Mouse (Mus musculus) kidney, postnatal 14 days (tissue): ENCODE results near the gene Szrd1.

Experiments used
- DNase-seq: peaks from one replicate; pipeline ENCODE4 v3.0.0; 2022; ENCODE audit warnings: mixed read lengths

The Szrd1 gene

DNA sequence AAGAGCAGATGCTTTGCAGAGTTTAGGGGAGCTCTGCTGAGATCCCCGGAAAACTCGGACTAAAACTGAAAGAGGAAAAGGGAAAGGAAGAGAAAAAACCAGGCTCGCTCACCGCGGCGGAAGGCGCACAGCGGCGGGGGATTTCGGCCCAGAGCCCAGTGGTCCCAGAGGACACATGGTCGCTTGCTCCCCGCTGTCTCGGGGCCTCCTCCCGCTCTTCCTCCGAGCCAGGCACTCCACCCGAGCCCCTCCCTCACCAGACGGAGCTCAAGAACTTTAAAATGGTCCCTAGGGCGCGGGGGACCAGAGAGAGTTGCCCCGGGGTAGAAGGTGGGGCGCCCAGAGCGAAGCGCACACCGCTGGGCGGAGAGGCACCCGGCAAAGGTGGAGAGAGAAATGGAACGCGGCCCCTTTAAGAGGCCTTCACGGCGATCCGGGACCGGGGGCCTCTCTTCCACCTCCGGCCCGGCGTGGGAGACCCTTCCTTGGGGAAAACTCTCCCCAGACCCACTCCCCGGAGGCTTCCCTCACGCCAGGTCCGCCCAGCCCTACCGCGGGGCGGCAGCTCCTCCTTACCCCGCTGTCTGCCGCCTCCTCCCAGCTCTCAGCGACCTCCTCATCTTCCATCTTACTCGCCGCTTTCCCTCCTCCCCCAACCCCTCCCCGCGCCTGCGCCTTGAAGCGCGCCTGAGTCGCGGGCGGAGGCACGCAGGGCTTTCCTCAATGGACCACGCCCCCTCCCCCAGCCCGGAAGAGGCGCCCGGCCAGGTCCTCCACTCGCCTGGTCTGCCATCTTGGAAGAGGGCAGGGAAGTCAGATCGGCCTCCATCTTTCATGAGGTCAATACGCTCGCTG lies at the start of gene Szrd1:
TSS of gene Szrd1 (minus strand) at position 660 of the 855 bp plus-strand sequence.
- peak; percentile 99 for DNase-seq

- peak; percentile 22 for DNase-seq
Measured at GRCm38 (mm10) chr4:141186923-141187836, 47.6 kb upstream of the Szrd1 start.

GRCm38 (mm10) chr4:141184426-141184825 lies 44.9 kb upstream of the Szrd1 start:
- DNase-seq, result no peak

GRCm38 (mm10) chr4:141183932-141184331 lies 44.4 kb upstream of the Szrd1 start:
- DNase-seq, result no peak

DNA sequence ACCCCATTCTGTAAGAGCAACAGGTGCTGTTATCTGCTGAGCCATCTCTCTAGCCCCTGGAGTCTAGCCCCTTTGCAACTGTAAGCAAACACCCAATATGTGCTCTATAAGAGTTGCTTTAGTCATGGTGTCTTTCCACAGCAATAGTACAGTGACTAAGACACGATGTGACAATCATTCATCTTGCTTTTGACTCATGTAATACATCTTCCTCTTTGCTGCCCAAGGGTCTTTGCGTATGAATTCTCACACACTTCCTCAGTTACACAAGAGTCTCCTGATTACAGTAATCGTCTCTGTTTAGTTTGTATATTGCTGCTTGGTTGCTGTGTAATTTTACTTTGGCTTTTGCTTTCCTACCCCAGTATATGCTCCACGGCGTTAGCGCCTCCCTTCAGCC lies 42.4 kb upstream of the Szrd1 start:
- DNase-seq, result no peak

GRCm38 (mm10) chr4:141180831-141181230 lies 41.3 kb upstream of the Szrd1 start:
- no peak for DNase-seq

DNA sequence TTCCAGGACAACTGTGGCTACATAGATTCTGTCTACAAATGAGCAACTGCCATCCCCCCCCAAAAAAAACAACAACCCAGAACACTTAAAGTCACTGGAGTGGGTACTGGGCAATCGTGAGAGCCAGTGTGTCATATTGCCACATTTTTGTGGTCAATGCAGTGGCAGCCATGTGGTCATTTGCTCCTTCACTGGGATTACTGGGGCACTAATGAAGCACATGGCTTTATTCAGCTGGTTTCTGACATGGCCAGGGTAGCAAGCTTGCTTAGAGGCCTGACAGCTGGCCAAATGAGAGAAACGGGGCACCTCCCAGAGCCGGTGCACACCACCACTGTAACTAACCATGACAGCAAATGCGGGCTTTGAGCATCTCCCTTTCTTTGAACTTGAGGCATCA lies 38.9 kb upstream of the Szrd1 start:
- DNase-seq, result no peak

GRCm38 (mm10) chr4:141176328-141176838 lies 36.8 kb upstream of the Szrd1 start:
- DNase-seq, result no peak

DNA sequence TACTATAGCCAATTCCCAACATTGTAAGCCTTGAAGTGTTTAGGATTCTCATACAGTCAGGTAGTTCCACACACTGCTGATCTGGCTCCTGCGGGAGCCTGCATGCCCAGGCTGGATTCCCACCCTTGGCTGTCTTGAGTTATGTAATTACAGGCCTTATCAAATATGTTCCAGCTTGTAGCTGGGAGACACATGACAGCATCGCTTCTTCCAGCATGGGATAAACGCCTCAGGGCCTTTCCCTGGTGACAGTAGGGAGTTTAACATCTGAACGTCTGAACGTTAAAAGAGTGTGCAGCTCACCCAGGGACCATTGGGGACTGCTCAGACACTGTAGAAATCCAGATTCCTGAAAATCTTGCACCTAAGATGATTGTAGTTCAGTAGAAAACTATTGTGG lies 36.2 kb upstream of the Szrd1 start:
- DNase-seq, result no peak

- no peak for DNase-seq
Measured at GRCm38 (mm10) chr4:141172121-141172520, 32.5 kb upstream of the Szrd1 start.

DNA sequence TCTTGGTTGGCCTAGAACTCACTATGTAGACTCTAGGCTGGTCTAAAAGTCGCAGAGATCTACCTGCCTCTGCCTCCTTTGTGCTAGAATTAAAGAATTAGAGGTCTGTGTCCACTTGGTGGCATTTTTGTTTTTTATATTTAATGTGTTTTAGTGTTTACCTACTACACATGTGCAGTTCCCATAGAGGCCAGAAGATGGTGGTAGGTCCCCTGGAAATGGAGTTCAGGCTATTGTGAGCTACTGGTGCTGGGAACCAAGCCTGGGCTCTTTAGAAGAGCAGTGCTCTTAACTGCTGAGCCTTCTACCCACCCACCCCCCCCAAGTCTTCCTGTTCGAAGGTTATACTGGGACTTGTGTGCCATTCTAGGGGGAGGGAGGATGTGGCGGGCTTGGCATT lies 27.6 kb upstream of the Szrd1 start:
- no peak for DNase-seq

DNA sequence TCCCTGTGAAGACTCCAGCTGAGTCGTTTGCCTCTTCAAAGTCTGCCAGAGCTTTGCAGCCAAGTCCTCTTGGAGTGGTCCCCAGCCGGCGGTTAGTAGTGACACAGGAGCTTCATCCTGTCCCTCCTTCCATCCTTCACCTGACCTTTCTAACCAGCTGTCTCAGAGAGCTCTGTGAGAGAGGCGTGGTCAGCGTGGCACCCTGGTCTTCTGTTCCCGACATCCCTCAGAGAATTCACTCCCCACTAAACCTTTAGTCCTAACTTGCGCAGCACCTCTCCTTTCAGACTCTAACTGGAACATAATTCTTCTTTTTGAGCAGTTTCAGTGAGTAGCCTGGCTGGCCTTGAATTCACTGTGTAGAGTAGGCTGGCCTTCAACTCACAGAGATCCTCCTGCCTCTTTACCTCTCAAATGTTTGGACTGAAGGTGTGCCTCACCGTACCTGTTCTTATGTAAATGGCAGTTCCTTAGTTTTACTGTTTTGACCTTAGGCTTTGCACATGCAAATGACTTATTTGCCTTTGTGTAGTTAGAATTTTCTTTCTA lies 26.2 kb upstream of the Szrd1 start:
- DNase-seq, result no peak

DNA sequence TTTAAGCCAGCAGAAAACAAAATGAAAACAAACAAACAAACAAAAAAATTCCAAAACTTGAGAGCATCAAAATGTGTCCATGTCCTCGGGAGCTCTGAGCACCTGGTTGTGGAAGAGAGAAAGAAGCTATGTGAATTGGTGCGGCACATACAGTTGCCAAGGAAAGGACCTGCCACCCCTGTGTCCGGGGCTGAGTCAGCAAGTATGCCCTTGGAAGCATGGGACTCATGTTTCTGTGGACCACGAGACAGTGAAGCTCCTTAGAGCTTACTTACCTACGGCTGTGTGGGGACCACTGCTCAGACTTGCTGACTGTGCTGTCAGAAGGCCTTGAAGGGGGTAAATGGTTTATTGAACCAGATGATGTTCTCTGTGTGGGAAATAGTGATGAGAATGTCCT lies 24.2 kb upstream of the Szrd1 start:
- DNase-seq, result no peak

DNA sequence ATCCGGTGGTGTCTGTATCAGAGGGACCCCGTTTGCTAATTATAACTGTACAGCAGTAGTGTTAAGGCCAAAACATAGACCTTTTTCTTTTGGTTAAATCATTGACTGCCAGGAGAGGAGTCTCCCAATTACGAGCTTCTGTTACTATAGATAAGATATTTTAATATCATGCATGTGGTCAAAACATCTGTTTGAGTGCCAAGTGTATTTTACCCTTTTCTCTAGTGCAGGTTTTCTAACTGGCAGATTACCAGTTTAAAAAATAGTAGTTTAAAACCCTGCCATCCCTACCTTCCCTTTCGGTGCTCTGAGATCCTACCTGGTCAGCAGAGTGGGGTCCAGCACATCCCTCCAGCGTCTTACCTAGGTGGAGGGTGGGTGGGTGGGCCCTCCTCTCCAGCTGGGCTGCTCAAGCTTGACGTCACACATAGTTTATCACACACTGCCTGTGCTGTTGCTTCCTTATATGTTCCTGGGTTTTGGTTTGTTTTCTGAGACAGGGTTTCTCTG lies 22.2 kb upstream of the Szrd1 start:
- no peak for DNase-seq

- no peak for DNase-seq
Measured at GRCm38 (mm10) chr4:141160193-141160592, 20.6 kb upstream of the Szrd1 start.

GRCm38 (mm10) chr4:141159666-141160065 lies 20.1 kb upstream of the Szrd1 start:
- DNase-seq, result no peak

GRCm38 (mm10) chr4:141159093-141159492 lies 19.5 kb upstream of the Szrd1 start:
- no peak for DNase-seq

DNA sequence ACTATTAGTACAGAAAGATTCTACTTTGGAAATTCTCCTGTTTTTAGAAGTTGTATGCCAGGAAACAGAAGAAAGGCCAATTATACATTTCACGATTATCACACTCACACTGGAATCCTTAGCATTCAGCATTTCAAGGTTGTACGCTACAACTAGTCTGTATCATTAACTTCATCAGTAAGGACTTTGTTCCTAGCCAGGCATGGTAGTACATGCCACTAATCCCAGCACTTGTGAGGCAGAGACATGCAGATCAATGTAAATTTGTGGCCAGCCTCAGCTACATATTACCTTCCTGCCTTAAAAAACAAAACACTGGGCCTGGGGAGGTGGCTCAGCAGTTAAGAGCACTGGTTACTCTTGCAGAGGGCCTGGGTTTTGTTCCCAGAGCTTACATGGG lies 19.0 kb upstream of the Szrd1 start:
- no peak for DNase-seq

GRCm38 (mm10) chr4:141157485-141157884 lies 17.9 kb upstream of the Szrd1 start:
- DNase-seq, result no peak

DNA sequence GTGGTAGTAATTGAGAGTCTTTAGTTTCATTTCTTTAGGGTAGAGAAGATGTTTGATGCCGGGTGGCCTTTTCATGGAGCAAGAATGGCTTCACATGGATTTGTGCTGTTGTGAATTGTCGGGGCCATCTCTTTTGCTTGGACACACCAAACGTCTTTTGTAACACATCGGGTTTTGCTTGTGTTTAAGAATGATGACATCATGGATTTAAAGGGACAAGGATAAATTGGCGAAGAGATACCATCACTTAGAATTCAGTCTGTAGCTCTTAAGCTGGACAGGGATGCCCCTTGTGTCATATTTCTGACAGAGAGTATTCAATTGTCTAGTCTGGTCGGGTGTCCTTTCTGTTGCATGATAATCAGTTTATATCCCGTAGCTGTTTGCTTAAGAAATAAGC lies 9.5 kb upstream of the Szrd1 start:
- DNase-seq, result no peak

DNA sequence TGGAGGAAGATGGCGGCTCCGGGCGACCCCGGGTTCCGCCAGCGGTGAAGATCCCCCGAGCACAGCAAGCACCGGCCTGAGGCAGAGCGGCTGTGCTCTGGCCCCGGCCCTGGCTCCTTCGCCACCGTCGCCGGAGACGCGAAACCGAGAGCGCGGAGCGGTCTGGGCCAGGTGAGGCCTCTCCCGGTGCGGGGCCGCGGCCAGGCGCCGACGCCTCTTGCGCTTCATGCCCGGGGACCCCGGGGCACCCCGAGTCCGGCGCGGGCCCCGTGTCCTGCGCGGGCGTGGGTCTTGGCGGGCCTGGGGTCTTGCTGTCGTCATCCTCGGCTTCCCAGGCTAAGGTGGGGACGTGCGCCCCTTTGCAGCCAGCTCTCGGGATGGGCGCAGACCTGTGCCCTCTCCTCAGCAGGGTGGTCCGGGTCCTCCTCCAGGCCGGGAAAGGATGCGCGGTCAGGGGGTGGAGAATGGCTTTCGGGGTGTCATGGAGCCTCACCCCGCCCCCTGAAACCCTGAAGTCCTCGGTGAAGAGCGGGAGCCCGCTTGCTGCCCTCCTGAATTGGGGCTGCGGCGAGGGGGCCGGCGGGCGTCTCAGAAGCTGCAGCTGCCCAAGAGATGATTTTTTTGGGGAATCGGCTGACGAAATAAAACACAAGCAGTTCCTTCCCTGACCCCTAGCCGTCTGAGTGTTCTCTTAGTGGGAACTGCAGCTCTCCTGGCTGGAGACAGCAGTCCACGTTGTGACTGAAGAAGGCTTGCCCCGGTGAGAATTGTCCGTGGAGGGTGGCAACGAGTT lies 8.6 kb upstream of the Szrd1 start:
- peak; percentile 45 for DNase-seq
